Mouse (Mus musculus) CD4-positive, CD25-positive, alpha-beta regulatory T cell, adult 2 months (primary cell): ENCODE results near the gene Urb1.

Experiments
- DNase-seq: peaks from one replicate; pipeline ENCODE4 v3.0.0-alpha.2; 2012; ENCODE audit warnings: low read depth, low spot score

Gene Urb1

GRCm38 (mm10) chr16:90766919-90767454 lies 43.2 kb downstream of the Urb1 start:
- no peak for DNase-seq

DNA sequence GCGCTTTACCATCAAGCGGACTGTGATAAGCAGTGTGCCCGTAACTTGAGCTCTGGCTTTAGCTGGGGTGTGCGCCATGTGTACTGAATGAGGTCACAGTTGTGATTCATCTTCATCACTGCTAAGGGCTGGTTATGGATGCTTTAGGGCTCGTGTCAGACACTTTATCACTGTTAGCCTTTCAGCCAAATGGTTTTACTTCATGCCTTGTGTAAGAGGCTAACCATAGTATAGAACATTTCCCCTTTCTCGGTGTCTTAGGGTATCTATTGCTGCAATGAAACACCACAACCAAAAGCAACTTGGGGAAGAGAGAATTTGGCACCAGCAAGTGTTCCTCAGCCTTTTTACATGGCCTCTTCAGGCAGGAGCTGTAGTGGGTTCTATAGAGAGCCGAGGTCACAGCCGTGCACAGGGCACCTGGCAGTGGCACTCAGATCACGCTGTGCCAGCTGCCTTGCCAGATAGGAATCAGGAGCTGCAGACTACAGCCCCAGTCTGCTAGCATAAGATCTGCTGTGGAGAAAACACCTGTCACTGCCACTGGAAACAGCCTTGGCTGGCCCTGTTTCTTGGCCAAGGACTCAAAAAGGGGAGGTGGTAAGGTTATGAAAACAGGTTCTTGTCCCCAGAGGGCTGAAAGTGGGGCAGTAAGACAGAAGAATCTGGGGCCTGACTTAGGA lies 44.9 kb downstream of the Urb1 start:
- DNase-seq: no peak

- DNase-seq: no peak
Measured at GRCm38 (mm10) chr16:90760515-90760914, 49.7 kb downstream of the Urb1 start.

- no peak for DNase-seq
Measured at GRCm38 (mm10) chr16:90759335-90759734, 50.9 kb downstream of the Urb1 start.

- DNase-seq: no peak
Measured at GRCm38 (mm10) chr16:90753386-90753941, 56.7 kb downstream of the Urb1 start.

- DNase-seq: no peak
Measured at GRCm38 (mm10) chr16:90748169-90748568, 62.0 kb downstream of the Urb1 start.

- no peak for DNase-seq
Measured at GRCm38 (mm10) chr16:90747143-90747542, 63.1 kb downstream of the Urb1 start.

GRCm38 (mm10) chr16:90738092-90738956 lies 71.9 kb downstream of the Urb1 start, which contains the start of gene Mrap:
Mrap (plus strand) TSS chr16:90738207.
- no peak for DNase-seq

GRCm38 (mm10) chr16:90736672-90737270 lies 73.4 kb downstream of the Urb1 start:
- no peak for DNase-seq

DNA sequence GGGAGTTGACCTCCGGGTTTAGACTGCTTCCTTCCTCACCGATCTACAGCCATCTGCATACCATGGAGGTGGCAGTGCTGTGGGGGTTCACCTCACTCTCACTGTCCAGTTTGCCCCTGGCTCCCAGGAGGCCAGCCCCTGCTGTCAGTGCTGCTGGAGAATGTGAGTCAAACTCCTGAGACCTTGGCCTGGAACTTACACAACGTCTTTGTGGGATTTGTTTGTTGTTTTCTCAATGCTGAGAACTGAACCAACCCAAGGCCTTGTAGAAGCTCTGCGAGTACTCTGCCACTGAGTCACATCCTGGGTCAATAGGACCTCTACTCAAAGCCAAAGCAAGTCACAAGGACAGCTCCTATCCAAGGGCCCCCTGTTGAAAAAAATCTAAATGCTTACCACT lies 74.6 kb downstream of the Urb1 start:
- DNase-seq: no peak

- peak; percentile 97 for DNase-seq
Measured at GRCm38 (mm10) chr16:90727233-90728115, 82.7 kb downstream of the Urb1 start, which contains the start of gene Mis18a. Mis18a (minus strand) TSS chr16:90727404.

DNA sequence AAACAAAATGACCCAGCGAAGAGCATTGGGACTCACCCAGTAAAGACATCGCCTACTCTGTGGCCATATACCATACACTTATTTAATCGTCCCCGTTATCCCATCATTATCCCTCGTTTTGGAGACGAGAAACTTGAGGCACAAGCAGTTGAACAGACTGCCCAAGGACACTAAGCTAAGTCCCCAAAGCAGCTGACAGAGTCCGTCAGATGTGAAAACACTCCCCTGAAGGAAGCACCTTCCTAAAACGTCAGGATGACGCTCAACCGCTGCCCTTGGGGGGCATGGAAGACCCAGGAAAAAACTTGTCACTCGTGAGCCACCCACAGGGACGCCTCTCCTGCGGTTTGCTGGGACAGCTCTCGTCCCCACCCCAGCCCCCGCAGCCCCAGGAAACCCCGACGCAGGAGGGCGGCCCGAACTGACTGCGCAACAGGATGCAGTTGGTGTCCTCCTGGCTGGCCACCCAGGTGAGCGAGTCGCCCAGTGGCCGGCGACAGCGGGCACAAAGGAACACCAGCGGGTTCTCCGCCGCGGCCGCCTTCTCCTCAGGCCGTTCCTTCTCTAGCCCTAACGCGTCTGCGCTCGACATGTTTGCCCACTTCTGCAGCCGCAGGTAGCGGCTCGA lies 83.5 kb downstream of the Urb1 start:
- no peak for DNase-seq

- no peak for DNase-seq
Measured at GRCm38 (mm10) chr16:90724051-90724450, 86.2 kb downstream of the Urb1 start.

- DNase-seq: no peak
Measured at GRCm38 (mm10) chr16:90710313-90710712, 99.9 kb downstream of the Urb1 start.

GRCm38 (mm10) chr16:90709711-90710289 lies 100.4 kb downstream of the Urb1 start:
- no peak for DNase-seq

DNA sequence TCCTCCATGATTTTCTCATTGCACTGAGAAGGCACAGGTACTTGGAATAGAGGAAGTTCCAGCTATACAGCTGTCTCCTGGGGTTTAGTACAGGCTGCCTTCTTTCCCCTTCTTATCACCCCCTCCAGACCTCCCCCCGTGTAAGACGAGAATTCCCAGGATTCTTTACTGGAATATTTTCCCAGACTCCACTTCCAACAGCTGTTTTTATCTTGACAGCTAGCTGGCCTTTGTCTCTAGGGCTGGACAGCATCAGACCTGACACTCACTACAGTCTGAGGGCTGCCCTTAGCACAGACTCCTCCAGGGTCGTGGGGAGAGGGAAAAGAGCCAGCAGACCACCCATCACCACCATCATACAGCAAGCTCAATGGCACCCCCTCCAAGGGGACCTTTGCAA lies 103.9 kb downstream of the Urb1 start:
- no peak for DNase-seq

DNA sequence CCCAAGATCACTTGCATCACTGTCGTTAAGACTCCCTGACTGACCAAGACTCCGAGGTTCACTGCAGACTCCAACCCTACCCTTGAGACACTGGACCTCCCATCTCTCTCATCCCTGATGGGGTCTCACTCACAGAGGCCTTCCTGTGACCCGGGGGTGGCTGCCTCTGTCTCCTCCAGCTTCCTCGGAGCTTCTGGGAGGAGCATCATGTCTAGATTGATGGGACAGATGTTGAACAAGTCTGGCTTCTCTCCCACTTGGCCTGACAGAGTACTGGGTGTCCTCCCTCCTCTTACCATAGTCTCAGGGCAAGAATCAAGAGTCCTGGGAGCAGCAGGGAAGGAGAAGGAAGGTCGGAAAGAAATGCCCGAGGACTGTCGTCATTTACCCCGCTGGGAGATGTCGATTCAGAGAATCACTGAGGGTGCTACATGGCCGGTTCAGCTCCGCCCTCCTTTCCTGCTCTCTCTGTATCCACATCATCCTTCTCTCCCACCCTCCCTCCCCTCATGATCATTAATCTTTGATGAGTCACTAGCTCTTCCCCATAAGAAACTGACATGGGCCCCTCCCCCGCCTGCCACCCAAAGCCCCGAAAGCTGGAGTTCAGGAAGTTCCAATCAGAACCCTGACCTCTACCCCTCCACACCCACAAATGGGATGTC lies 105.9 kb downstream of the Urb1 start:
- no peak for DNase-seq

- no peak for DNase-seq
Measured at GRCm38 (mm10) chr16:90703646-90704045, 106.6 kb downstream of the Urb1 start.

- no peak for DNase-seq
Measured at GRCm38 (mm10) chr16:90701541-90701940, 108.7 kb downstream of the Urb1 start.
